Mouse (Mus musculus) intestine, embryonic 16.5 days (tissue): ENCODE data around the gene Ube2z. TPM values are rescaled to one million over a fixed set of nuclear protein-coding genes. Genes with fewer than 3 reads are reported as not detected.
A peak's percentile ranks its signal among the peaks of the same experiment; 100 is the strongest.
"Not testable (repeated sequence)": the region's sequence is repeated elsewhere in the genome, so short reads cannot be mapped to it uniquely, and the experiment has no call there.

ENCODE experiments used
- ATAC-seq: fragments of 200-750 bp; cut with Nextera tagmentation; 2 replicates; pipeline ENCODE4 v1.8.0; 2017; ENCODE audit warnings: moderate TSS enrichment, moderate library complexity
- H3K27ac ChIP-seq: fragments of 300-500 bp; sonication (generic); 2 replicates; pipeline ENCODE4 v1.5.1; 2014; ENCODE audit warnings: mild to moderate bottlenecking, low read length
- H3K27me3 ChIP-seq: fragments of 300-500 bp; sonication (generic); replicated peaks from 2 replicates; pipeline ENCODE4 v1.6.1; 2014; ENCODE audit warnings: low read length, control low read depth, mixed read lengths; ENCODE audit not compliant: control insufficient read depth, insufficient read depth
- H3K36me3 ChIP-seq: fragments of 300-500 bp; sonication (generic); 2 replicates; pipeline ENCODE4 v1.6.1; 2014; ENCODE audit warnings: low read length, control low read depth; ENCODE audit not compliant: control insufficient read depth, insufficient read depth
- H3K4me1 ChIP-seq: fragments of 300-500 bp; sonication (generic); 2 replicates; pipeline ENCODE4 v1.6.1; 2014; ENCODE audit warnings: low read length, control low read depth, mixed read lengths; ENCODE audit not compliant: control insufficient read depth, insufficient read depth
- H3K4me2 ChIP-seq: fragments of 300-500 bp; sonication (generic); 2 replicates; pipeline ENCODE4 v1.6.1; 2014; ENCODE audit warnings: low read depth, low read length, control low read depth
- H3K4me3 ChIP-seq: fragments of 300-500 bp; sonication (generic); 2 replicates; pipeline ENCODE4 v1.5.1; 2014; ENCODE audit warnings: mild to moderate bottlenecking, low read length
- H3K9ac ChIP-seq: fragments of 300-500 bp; sonication (generic); 2 replicates; pipeline ENCODE4 v1.6.1; 2014; ENCODE audit warnings: low read depth, low read length
- H3K9me3 ChIP-seq: fragments of 300-500 bp; sonication (generic); 2 replicates; pipeline ENCODE4 v1.6.1; 2016; ENCODE audit warnings: low read length, control low read depth; ENCODE audit not compliant: control insufficient read depth
- WGBS: fragments of 180-500 bp; shearing (Covaris S2); extraction: QIAGEN DNeasy Blood & Tissue Kit; methylation state at CpG from one replicate; pipeline ENCODE4 v1.1.7; 2014; 5-methylcytosine and 5-hydroxymethylcytosine counted together
- polyA plus RNA-seq: library from polyadenylated mRNA; unstranded; fragments of >200 nt; fragmentation: Nextera tagmentation; extraction: Ambion mirVana; gene quantifications from 2 replicates; pipeline ENCODE4 v1.2.1, GENCODE M21; 2015

The Ube2z gene
- polyA plus RNA-seq, result 31.5 and 32.0 TPM in 2 replicates

GRCm38 (mm10) chr11:96065215-96065911 lies at the start of gene Ube2z:
Gene Ube2z, minus strand, starts transcription at chr11:96065388.
- peak within 1 kb of the TSS; percentile 66 for H3K4me2 ChIP-seq

GRCm38 (mm10) chr11:96114077-96114476 lies 48.9 kb upstream of the Ube2z start:
- H3K36me3 ChIP-seq, result no peaks in the 10 kb centered on the region
- H3K4me2 ChIP-seq, result no peak overlapping the region
- no peaks in the 10 kb centered on the region for H3K9me3 ChIP-seq
- H3K27me3 ChIP-seq, result no peaks in the 10 kb centered on the region
- H3K4me1 ChIP-seq, result no peaks in the 10 kb centered on the region
- H3K9ac ChIP-seq, result no peak overlapping the region
- no peak overlapping the region for H3K4me3 ChIP-seq
- WGBS, result 51% methylated on average over 2 of the region's 2 CpGs
- H3K27ac ChIP-seq, result no peak overlapping the region
- ATAC-seq, result no peak

More at GRCm38 (mm10) chr11:96065215-96065911, at the start of gene Ube2z:
- H3K27me3 ChIP-seq, result no peaks in the 10 kb centered on the region
- peak within 1 kb of the TSS; percentile 93 for H3K4me3 ChIP-seq
- no peaks in the 10 kb centered on the region for H3K9me3 ChIP-seq
- H3K9ac ChIP-seq, result peak within 1 kb of the TSS; percentile 90
- WGBS, result 4% methylated on average over 45 of the region's 50 CpGs
- peak within 1 kb of the TSS; percentile 87 for H3K27ac ChIP-seq
- H3K4me1 ChIP-seq, result peaks cover 21% of the 10 kb centered on the region
- H3K36me3 ChIP-seq, result peaks cover 8% of the 10 kb centered on the region
- peak; percentile 99 for ATAC-seq

- ATAC-seq, result no peak
These were observed 46.6 kb upstream of the Ube2z start, which contains the start of gene Calcoco2 for GRCm38 (mm10) chr11:96111751-96112150. Gene Calcoco2, minus strand, starts transcription at chr11:96111964.

GRCm38 (mm10) chr11:96110950-96111349 lies 45.8 kb upstream of the Ube2z start:
- H3K4me2 ChIP-seq, H3K9me3 ChIP-seq, H3K9ac ChIP-seq, H3K36me3 ChIP-seq, ATAC-seq, H3K4me1 ChIP-seq, H3K27ac ChIP-seq, H3K27me3 ChIP-seq, H3K4me3 ChIP-seq: not testable (repeated sequence)
- WGBS, result 62% methylated on average over 2 of the region's 2 CpGs

More at GRCm38 (mm10) chr11:96111751-96112150, 46.6 kb upstream of the Ube2z start, which contains the start of gene Calcoco2:
- no peaks in the 10 kb centered on the region for H3K36me3 ChIP-seq
- no peak within 1 kb of the TSS for H3K4me2 ChIP-seq
- 41% methylated on average over 14 of the region's 14 CpGs for WGBS
- H3K27ac ChIP-seq, result no peak within 1 kb of the TSS
- no peaks in the 10 kb centered on the region for H3K27me3 ChIP-seq
- H3K9me3 ChIP-seq, result no peaks in the 10 kb centered on the region
- no peak within 1 kb of the TSS for H3K4me3 ChIP-seq
- no peak within 1 kb of the TSS for H3K9ac ChIP-seq
- no peaks in the 10 kb centered on the region for H3K4me1 ChIP-seq

DNA sequence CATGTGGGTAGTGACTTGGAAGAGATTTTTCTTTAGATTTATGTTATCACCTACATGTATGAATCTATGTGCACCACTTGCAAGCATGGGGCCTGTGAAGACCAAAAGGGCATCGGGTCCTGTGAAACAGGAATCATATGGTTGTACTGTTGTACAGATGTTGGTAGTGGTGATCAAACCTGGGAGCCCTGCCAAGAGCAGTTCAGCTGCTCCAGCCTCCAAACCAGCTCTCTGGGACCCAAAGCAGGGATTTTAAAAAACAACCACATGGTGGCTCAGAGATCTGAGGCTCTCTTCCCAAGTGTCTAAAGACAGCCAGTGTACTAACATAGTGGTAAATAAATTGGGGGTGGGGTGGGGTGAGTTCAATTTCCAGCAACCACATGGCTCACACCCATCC lies 43.2 kb upstream of the Ube2z start:
- H3K36me3 ChIP-seq, result no peaks in the 10 kb centered on the region
- no peak overlapping the region for H3K27ac ChIP-seq
- H3K4me3 ChIP-seq, result no peak overlapping the region
- no peaks in the 10 kb centered on the region for H3K9me3 ChIP-seq
- ATAC-seq, result no peak
- H3K9ac ChIP-seq, result no peak overlapping the region
- no peaks in the 10 kb centered on the region for H3K27me3 ChIP-seq
- no peak overlapping the region for H3K4me2 ChIP-seq
- no peaks in the 10 kb centered on the region for H3K4me1 ChIP-seq
- WGBS, result 73% methylated on average over 1 of the region's 1 CpGs

- Histone ChIP-seq H3K4me2 (no peak overlapping the region), H3K4me3 (no peak overlapping the region), H3K9me3 (no peaks in the 10 kb centered on the region), H3K4me1 (0 out of 2 replicates have a peak, but pooled peaks cover 6% of the 10 kb centered on the region), H3K27me3 (no peaks in the 10 kb centered on the region), H3K36me3 (no peaks in the 10 kb centered on the region), H3K27ac (no peak overlapping the region), H3K9ac (no peak overlapping the region)
- whole genome bisulfite sequencing, result 10% methylated on average over 3 of the region's 3 CpGs
- ATAC-seq, result no peak; the same call in 1 of the 2 replicates
These were observed 28.2 kb upstream of the Ube2z start for GRCm38 (mm10) chr11:96093361-96093760.

DNA sequence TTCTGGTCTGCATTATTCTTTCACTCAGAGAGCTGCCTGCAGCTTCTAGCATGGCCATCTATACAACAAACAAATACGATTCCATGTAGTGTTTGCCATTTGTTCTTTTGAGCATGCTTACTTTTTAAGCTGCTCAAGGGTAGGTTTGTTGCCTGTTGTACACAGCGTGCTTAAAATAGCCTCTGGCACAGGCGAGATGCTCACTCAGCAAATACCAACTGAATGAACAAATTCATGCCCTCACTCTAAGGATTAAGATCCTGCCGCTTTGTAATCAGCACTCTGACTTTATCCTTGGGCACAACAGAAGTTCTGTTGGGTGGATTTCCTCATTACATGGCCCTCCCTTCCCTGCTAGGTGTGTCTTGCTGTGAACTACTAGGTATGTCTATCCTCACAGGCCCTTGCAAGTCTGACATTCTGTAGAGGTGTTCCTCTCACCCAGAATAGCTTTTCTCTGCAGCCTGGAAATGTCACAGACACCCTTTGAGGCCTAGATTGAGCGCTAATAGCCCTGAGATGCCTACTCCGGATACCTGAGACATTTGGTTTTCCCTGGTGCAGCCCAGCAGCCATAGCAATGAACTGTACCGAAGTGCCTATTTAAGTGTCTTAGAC lies 27.6 kb upstream of the Ube2z start:
- Histone ChIP-seq H3K4me2 (no peak overlapping the region), H3K27ac (no peak overlapping the region), H3K4me3 (no peak overlapping the region), H3K9me3 (no peaks in the 10 kb centered on the region), H3K9ac (no peak overlapping the region), H3K4me1 (0 out of 2 replicates have a peak, but pooled peaks cover 2% of the 10 kb centered on the region), H3K27me3 (no peaks in the 10 kb centered on the region), H3K36me3 (no peaks in the 10 kb centered on the region)
- no peak for ATAC-seq
- WGBS, result 48% methylated on average over 7 of the region's 7 CpGs

DNA sequence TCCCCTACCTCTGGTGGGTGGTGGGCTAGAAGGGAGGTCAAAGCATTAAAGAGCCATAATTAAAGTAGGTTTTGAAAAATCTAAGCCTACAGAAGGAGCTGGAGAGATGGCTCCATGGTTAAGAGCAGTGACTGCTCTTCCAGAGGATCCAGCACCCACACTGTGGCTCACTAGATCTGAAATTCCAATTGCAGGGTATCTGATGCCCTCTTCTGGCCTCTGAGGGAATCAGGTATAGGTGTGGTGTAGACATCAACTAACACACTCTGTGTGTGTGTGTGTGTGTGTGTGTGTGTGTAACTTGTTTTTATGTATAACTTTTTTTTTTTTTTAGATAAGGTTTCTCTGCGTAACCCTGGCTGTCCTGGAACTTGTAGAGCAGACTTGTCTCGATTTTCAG lies 25.9 kb upstream of the Ube2z start:
- no peak overlapping the region for H3K27ac ChIP-seq
- H3K36me3 ChIP-seq, result no peaks in the 10 kb centered on the region
- WGBS, result 68% methylated on average over 2 of the region's 2 CpGs
- no peak overlapping the region for H3K9ac ChIP-seq
- H3K4me1 ChIP-seq, result no peaks in the 10 kb centered on the region
- no peak overlapping the region for H3K4me2 ChIP-seq
- H3K9me3 ChIP-seq, result no peaks in the 10 kb centered on the region
- ATAC-seq, result no peak
- no peaks in the 10 kb centered on the region for H3K27me3 ChIP-seq
- H3K4me3 ChIP-seq, result no peak overlapping the region

GRCm38 (mm10) chr11:96087981-96088380 lies 22.8 kb upstream of the Ube2z start:
- H3K4me2 ChIP-seq, result no peak overlapping the region
- no peak overlapping the region for H3K9ac ChIP-seq
- no peaks in the 10 kb centered on the region; the same call in 1 of the 2 replicates for H3K27me3 ChIP-seq
- no peaks in the 10 kb centered on the region for H3K9me3 ChIP-seq
- no peaks in the 10 kb centered on the region for H3K4me1 ChIP-seq
- no peak overlapping the region for H3K27ac ChIP-seq
- no peak for ATAC-seq
- no peak overlapping the region for H3K4me3 ChIP-seq
- H3K36me3 ChIP-seq, result no peaks in the 10 kb centered on the region
- 88% methylated on average over 6 of the region's 6 CpGs for WGBS
